Mouse (Mus musculus) midbrain, embryonic 11.5 days (tissue): Measurements from ENCODE around the gene 1700020A23Rik. TPM values are rescaled to one million over a fixed set of nuclear protein-coding genes. Genes with fewer than 3 reads are reported as not detected.

Source experiments
- ATAC-seq: fragments of 200-750 bp; cut with Nextera tagmentation; 2 replicates; pipeline ENCODE4 v1.8.0; 2017; ENCODE audit warnings: moderate TSS enrichment, moderate library complexity; ENCODE audit not compliant: low FRiP score
- DNase-seq: peaks from one replicate; pipeline ENCODE4 v3.0.0; 2015; ENCODE audit warnings: low spot score; ENCODE audit errors: missing footprints
- H3K27ac ChIP-seq: fragments of 300-500 bp; sonication (generic); 2 replicates; pipeline ENCODE4 v1.5.1; 2014; ENCODE audit warnings: low read depth, low read length
- H3K27me3 ChIP-seq: fragments of 300-500 bp; sonication (generic); 2 replicates; pipeline ENCODE4 v1.6.1; 2014; ENCODE audit warnings: mild to moderate bottlenecking, low read length, moderate library complexity, mixed read lengths; ENCODE audit not compliant: control insufficient read depth, insufficient read depth
- H3K36me3 ChIP-seq: fragments of 300-500 bp; sonication (generic); 2 replicates; pipeline ENCODE4 v1.6.1; 2014; ENCODE audit warnings: mild to moderate bottlenecking, low read length, moderate library complexity, mixed read lengths; ENCODE audit not compliant: control insufficient read depth, insufficient read depth
- H3K4me1 ChIP-seq: fragments of 300-500 bp; sonication (generic); 2 replicates; pipeline ENCODE4 v1.6.1; 2014; ENCODE audit warnings: low read length; ENCODE audit not compliant: control insufficient read depth, insufficient read depth
- H3K4me2 ChIP-seq: fragments of 300-500 bp; sonication (generic); 2 replicates; pipeline ENCODE4 v1.6.1; 2014; ENCODE audit warnings: mild to moderate bottlenecking, moderate library complexity
- H3K4me3 ChIP-seq: fragments of 300-500 bp; sonication (generic); 2 replicates; pipeline ENCODE4 v1.5.1; 2014; ENCODE audit warnings: low read depth, low read length
- H3K9ac ChIP-seq: fragments of 300-500 bp; sonication (generic); 2 replicates; pipeline ENCODE4 v1.6.1; 2014; ENCODE audit warnings: low read length
- H3K9me3 ChIP-seq: fragments of 300-500 bp; sonication (generic); 2 replicates; pipeline ENCODE4 v1.6.1; 2016; ENCODE audit warnings: low read length; ENCODE audit not compliant: control insufficient read depth
- WGBS: fragments of 180-500 bp; shearing (Covaris S2); extraction: QIAGEN DNeasy Blood & Tissue Kit; methylation state at CpG from one replicate; pipeline ENCODE4 v1.1.7; 2014; 5-methylcytosine and 5-hydroxymethylcytosine counted together
- polyA plus RNA-seq: library from polyadenylated mRNA; unstranded; fragments of >200 nt; fragmentation: Nextera tagmentation; extraction: Ambion mirVana; gene quantifications from 2 replicates; pipeline ENCODE4 v1.2.1, GENCODE M21; 2014

Gene 1700020A23Rik
- polyA plus RNA-seq, 1 experiment from 2014 or later, result not detected

DNA sequence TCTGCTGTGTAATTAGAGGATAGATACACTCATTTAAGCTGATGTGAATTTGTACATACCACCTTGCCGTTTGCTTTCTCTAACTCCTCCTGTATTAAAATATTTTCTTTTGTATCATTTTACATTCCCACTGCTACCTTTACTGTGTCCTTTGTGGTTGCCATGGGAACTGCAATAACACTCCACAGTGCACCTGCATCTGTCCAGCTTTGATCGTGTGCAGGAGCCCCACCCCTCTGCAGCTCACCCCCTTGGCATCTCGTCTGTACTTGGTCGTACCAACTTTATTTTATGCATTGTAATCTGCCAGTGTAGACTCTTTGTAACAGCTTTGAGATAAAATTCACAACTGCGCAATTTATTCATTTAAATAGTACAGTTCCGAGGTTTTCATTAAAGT lies 21.2 kb upstream of the 1700020A23Rik start:
- ATAC-seq (no peak), DNase-seq (no peak)
- no peak overlapping the region for H3K4me3 ChIP-seq
- H3K36me3 ChIP-seq, result no peaks in the 10 kb centered on the region
- H3K27ac ChIP-seq, result no peak overlapping the region
- no peaks in the 10 kb centered on the region for H3K4me1 ChIP-seq
- no peaks in the 10 kb centered on the region for H3K27me3 ChIP-seq
- no peak overlapping the region for H3K9ac ChIP-seq
- no peak overlapping the region for H3K4me2 ChIP-seq
- H3K9me3 ChIP-seq, result no peaks in the 10 kb centered on the region
- 83% methylated on average over 6 of the region's 6 CpGs for WGBS

DNA sequence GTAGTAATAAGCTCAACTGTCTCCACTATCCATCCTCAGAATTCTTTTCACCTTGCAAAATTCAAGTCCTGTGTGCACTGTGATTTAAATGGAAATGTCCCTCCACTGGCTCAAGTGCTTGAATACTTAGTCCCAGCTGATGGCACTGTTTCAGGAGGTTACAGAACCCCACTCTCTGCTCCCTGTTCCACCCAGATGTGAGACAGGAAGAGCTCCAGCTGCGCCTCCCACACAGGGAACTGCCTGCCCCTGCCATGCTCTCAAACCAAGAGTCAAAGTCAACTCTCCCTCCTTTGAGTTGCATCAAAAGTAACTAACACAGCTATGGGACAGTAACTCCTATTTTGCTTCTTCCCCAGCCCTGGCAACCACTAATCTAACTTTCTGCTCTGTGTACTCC lies 18.8 kb upstream of the 1700020A23Rik start:
- DNase-seq (no peak), ATAC-seq (no peak)
- H3K27me3 ChIP-seq, result no peaks in the 10 kb centered on the region

DNA sequence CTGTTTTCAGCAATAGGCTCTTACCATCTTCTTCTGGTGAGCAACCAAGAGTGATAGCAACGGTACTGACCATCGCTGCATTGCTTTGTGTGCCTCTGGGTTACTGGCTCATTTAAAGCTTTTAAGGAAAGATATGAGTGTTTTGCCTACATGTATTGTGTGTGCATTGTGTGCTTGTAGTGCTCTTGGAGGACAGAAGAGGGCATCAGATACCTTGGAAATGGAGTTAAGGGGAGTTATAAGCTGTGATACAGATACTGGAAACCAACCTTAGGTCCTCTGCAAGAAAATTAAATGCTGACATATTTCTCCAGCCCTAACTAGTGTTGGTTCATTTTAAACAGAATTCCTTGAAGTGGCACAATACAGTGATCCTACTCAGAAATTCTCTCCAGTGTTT lies 16.3 kb upstream of the 1700020A23Rik start:
- H3K4me1 ChIP-seq, result no peaks in the 10 kb centered on the region
- H3K9me3 ChIP-seq, result no peaks in the 10 kb centered on the region
- no peak overlapping the region for H3K4me3 ChIP-seq
- no peak overlapping the region for H3K4me2 ChIP-seq
- DNase-seq, result peak; percentile 64
- no peak overlapping the region for H3K27ac ChIP-seq
- H3K9ac ChIP-seq, result no peak overlapping the region
- no peak for ATAC-seq
- H3K36me3 ChIP-seq, result no peaks in the 10 kb centered on the region
- 61% methylated on average over 2 of the region's 2 CpGs for WGBS
- no peaks in the 10 kb centered on the region for H3K27me3 ChIP-seq

More for the DNA sequence above, 18.8 kb upstream of the 1700020A23Rik start:
- Histone ChIP-seq H3K4me3 (no peak overlapping the region), H3K27ac (no peak overlapping the region), H3K9me3 (no peaks in the 10 kb centered on the region), H3K4me2 (no peak overlapping the region), H3K9ac (no peak overlapping the region), H3K36me3 (no peaks in the 10 kb centered on the region), H3K4me1 (no peaks in the 10 kb centered on the region)
- 78% methylated on average over 1 of the region's 1 CpGs for WGBS

DNA sequence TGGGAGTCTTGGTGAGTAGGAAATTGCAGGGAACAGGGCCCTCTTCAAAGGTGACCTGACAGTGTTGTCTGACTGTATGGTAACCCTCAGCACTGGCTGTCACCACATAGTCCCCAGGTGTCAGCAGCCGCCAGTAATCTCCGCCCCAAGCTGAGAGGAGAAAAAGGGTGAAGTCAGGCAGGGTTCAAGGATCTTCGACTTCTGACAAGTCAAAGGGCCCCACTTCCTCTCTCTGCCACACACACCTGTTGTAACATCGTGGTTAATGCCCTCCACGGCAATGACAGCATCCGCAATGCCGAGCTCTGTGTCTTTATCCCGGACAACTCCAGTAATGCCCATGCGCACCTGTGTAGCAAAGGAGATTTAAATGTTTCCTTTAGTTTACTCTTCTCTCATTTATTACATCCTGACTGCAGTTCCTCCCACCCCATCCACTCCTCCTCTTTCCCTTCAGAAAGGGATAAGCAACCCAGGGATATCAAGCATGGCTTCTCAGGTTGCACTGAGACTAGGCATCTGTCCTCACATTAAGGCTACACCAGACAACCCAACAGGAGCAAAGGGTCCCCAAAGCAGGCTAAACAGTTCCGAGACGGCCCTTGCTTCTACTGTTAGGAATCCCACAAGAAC lies 13.9 kb upstream of the 1700020A23Rik start:
- no peak overlapping the region for H3K4me3 ChIP-seq
- H3K4me1 ChIP-seq, result no peaks in the 10 kb centered on the region
- H3K9me3 ChIP-seq, result no peaks in the 10 kb centered on the region
- H3K9ac ChIP-seq, result no peak overlapping the region
- no peak overlapping the region for H3K4me2 ChIP-seq
- DNase-seq, result peak; percentile 12
- H3K27me3 ChIP-seq, result no peaks in the 10 kb centered on the region
- H3K27ac ChIP-seq, result no peak overlapping the region
- WGBS, result 86% methylated on average over 11 of the region's 11 CpGs
- no peaks in the 10 kb centered on the region for H3K36me3 ChIP-seq
- no peak for ATAC-seq

DNA sequence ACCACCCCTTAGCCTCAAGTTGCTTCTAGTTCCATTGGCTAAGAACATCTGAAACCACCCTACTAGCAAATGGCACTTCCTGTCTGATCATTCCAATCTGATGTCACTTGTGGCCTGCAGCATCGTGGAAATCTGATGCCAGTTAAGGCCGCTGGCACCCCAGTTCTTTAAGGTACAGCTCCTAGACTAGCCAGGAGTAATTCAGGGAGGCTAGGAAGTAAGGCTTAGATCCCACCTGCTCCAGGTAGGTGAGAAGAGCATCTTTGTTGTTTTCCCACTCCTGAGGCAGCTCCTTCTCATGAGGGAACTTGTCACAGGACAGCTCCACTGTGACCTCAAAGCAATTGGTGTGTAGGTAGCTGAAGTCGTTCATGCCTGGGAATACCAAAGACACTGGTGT lies 12.2 kb upstream of the 1700020A23Rik start:
- no peak for ATAC-seq
- Histone ChIP-seq H3K27me3 (peaks cover under 1% of the 10 kb centered on the region; the same call in 1 of the 2 replicates), H3K4me1 (peaks cover 4% of the 10 kb centered on the region; the same call in 1 of the 2 replicates), H3K9ac (no peak overlapping the region), H3K27ac (no peak overlapping the region), H3K4me3 (no peak overlapping the region), H3K36me3 (no peaks in the 10 kb centered on the region), H3K4me2 (no peak overlapping the region), H3K9me3 (no peaks in the 10 kb centered on the region)
- DNase-seq, result no peak
- WGBS, result 87% methylated on average over 3 of the region's 3 CpGs

DNA sequence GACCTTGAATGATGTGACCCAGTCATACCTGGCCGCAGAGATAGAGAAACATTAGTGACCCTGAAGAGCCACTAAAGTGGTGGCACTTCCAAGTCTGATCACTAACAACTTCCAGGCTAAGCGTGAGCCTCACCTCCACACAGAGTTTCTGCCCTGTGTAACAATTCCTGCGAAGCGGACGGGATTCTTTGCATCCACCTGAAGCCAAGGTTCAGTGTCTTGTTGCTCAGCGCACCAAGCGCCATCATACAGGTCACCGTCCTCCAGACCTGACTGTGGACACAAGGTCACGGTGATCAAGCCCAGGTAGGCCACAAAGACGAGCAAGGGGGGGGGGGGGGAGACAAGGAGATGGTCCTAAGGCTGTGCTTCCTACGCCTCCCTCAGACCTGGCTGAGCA lies 9.4 kb upstream of the 1700020A23Rik start:
- 91% methylated on average over 11 of the region's 11 CpGs for WGBS
- ATAC-seq (no peak), DNase-seq (no peak)
- H3K4me3 ChIP-seq, result no peak overlapping the region
- peaks cover 11% of the 10 kb centered on the region for H3K27me3 ChIP-seq
- no peak overlapping the region for H3K27ac ChIP-seq
- H3K4me1 ChIP-seq, result peaks cover 7% of the 10 kb centered on the region
- no peaks in the 10 kb centered on the region for H3K9me3 ChIP-seq
- H3K9ac ChIP-seq, result no peak overlapping the region
- no peak overlapping the region for H3K4me2 ChIP-seq
- no peaks in the 10 kb centered on the region for H3K36me3 ChIP-seq

DNA sequence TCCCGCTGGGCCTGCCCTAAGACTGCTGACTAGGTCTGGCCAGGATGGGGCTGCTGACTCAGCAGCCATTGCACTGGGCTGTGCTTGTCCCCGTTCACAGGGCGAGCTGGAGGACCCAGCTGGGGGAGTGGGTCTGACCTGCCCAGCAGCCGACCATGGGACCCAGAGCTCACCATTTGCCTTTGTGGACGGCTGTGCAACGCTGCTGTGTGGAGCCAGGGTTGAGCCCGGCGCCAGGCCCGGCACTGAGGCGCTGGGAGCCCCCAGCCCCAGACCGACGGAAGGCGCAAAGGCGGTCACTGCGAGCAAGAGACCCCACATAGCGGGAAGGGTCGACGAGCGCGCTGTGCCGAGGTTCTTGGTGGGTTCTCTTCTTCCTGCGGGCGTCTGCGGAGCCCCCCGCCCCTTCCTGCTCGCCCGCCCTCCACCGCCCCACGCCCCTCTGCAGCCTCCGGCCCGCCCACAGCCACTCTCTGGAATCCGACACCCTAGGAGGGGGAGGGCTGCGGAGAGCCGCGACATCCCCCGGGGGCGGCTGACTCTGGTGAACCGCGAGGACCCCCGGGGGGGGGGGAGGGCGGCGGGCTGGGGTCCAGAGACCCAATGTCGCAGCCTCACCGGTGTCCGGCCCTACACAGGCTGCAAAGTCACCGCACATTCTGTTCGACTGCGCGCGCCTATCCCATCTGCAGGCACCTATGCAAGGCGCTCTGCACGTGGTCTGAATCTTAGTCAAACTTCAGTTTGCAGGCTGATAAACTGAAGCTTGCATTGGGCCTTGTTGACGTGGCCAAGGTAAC lies 7.7 kb upstream of the 1700020A23Rik start, which contains the start of gene Cpxm1:
Gene Cpxm1 (minus strand): TSS at position 389 of the 800 bp plus-strand sequence.
- peaks cover 11% of the 10 kb centered on the region for H3K27me3 ChIP-seq
- H3K4me3 ChIP-seq, result peak within 1 kb of the TSS; percentile 48
- H3K36me3 ChIP-seq, result no peaks in the 10 kb centered on the region
- DNase-seq (peak; percentile 96), ATAC-seq (peak; percentile 90)
- H3K9ac ChIP-seq, result peak within 1 kb of the TSS; percentile 68
- WGBS, result under 1% methylated on average over 44 of the region's 53 CpGs
- no peaks in the 10 kb centered on the region for H3K9me3 ChIP-seq
- peaks cover 7% of the 10 kb centered on the region for H3K4me1 ChIP-seq
- H3K4me2 ChIP-seq, result peak within 1 kb of the TSS; percentile 62
- no peak within 1 kb of the TSS for H3K27ac ChIP-seq

DNA sequence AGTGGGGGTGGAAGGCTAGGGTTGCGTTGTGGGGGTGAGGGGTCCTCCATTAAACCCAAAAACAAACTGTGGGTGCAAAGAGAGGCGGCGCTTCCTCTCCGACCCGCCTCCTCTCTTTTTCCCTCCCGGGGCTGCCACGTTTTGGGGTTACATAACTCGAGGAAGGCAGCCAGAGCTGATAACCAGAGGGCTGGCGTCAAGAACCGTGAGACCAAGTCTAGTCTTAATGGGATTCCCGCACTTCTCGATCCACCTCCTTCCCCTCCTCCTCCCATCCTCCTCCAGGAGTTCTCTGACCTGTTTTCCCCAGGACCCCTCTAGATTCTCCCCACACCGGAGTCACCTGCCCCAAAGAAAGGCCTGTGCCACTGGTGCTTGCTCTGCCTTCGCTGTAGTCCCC lies 7.0 kb upstream of the 1700020A23Rik start:
- H3K9me3 ChIP-seq, result no peaks in the 10 kb centered on the region
- H3K9ac ChIP-seq, result no peak overlapping the region; the same call in 1 of the 2 replicates
- peaks cover 7% of the 10 kb centered on the region for H3K4me1 ChIP-seq
- H3K27ac ChIP-seq, result no peak overlapping the region
- ATAC-seq, result no peak; the same call in 1 of the 2 replicates
- H3K27me3 ChIP-seq, result peaks cover 11% of the 10 kb centered on the region
- WGBS, result 10% methylated on average over 14 of the region's 14 CpGs
- peak overlapping the region; percentile 48 for H3K4me3 ChIP-seq
- peak overlapping the region; percentile 62 for H3K4me2 ChIP-seq
- no peaks in the 10 kb centered on the region for H3K36me3 ChIP-seq
- DNase-seq, result no peak

DNA sequence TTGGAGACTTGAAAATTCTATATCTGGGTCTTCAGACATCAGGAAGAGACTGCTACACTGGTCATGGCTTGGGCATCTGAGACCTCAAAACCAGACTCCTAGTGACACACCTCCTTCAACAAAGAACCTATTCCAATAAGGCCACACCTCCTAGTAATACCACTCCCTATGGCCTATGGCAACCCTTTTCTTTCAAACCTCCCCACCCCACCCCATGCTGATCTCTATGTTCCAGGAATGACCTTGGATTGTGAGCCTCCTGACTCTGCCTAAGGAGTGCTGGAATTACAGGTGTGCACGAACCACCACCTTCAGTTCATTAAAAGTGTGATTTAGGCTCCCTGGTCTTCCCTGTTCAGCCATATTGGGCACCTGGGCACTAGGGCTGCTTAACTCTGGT lies 5.0 kb upstream of the 1700020A23Rik start:
- Histone ChIP-seq H3K27ac (no peak overlapping the region), H3K4me3 (no peak overlapping the region), H3K4me1 (peaks cover 7% of the 10 kb centered on the region), H3K4me2 (no peak overlapping the region), H3K9ac (no peak overlapping the region), H3K36me3 (no peaks in the 10 kb centered on the region), H3K9me3 (no peaks in the 10 kb centered on the region), H3K27me3 (peaks cover 11% of the 10 kb centered on the region)
- 100% methylated on average over 1 of the region's 1 CpGs for WGBS
- ATAC-seq (no peak), DNase-seq (no peak)
